Mouse (Mus musculus): ENCODE measurements around the gene Tbx4. TPM values are rescaled to one million over a fixed set of nuclear protein-coding genes. Genes with fewer than 3 reads are reported as not detected.
A peak's percentile ranks its signal among the peaks of the same experiment; 100 is the strongest.

Gene Tbx4
- 3.0 and 3.1 TPM in 2 replicates for polyA plus RNA-seq (2015; fragmentation: Nextera tagmentation; extraction: Ambion mirVana)

- peaks cover 24% of the 10 kb centered on the region for H3K4me1 ChIP-seq
- H3K36me3 ChIP-seq = no peaks in the 10 kb centered on the region
- peak within 1 kb of the TSS; percentile 15 for H3K4me3 ChIP-seq
- ATAC-seq (ENCODE audit: insufficient number of reproducible peaks, insufficient read depth, low FRiP score, low TSS enrichment, low read depth) = no peak
- no peak within 1 kb of the TSS for H3K9ac ChIP-seq
- H3K27me3 ChIP-seq = peaks cover 78% of the 10 kb centered on the region
- no peak within 1 kb of the TSS for H3K27ac ChIP-seq
- WGBS = 18% methylated on average over 21 of the region's 28 CpGs
- no peaks in the 10 kb centered on the region for H3K9me3 ChIP-seq
- H3K4me2 ChIP-seq = peak within 1 kb of the TSS; percentile 33
Observed at GRCm38 (mm10) chr11:85885665-85886428, at the start of gene Tbx4. Gene Tbx4 (plus strand): TSS chr11:85886422.

GRCm38 (mm10) chr11:85836523-85837290, 49.5 kb upstream of the Tbx4 start:
- Histone ChIP-seq H3K27ac (peak overlapping the region; percentile 99), H3K36me3 (peaks cover 42% of the 10 kb centered on the region), H3K4me3 (peak overlapping the region; percentile 88), H3K27me3 (peaks cover 46% of the 10 kb centered on the region), H3K9ac (peak overlapping the region; percentile 100), H3K4me2 (peak overlapping the region; percentile 86), H3K4me1 (peaks cover 41% of the 10 kb centered on the region), H3K9me3 (no peaks in the 10 kb centered on the region)
- WGBS = 4% methylated on average over 32 of the region's 32 CpGs
- no peak for ATAC-seq (ENCODE audit: insufficient number of reproducible peaks, insufficient read depth, low FRiP score, low TSS enrichment, low read depth)

- H3K4me1 ChIP-seq = peaks cover 44% of the 10 kb centered on the region
- peak overlapping the region; percentile 86 for H3K4me2 ChIP-seq
- no peaks in the 10 kb centered on the region for H3K9me3 ChIP-seq
- ATAC-seq (ENCODE audit: insufficient number of reproducible peaks, insufficient read depth, low FRiP score, low TSS enrichment, low read depth) = no peak
- peaks cover 44% of the 10 kb centered on the region for H3K36me3 ChIP-seq
- peaks cover 46% of the 10 kb centered on the region for H3K27me3 ChIP-seq
- H3K4me3 ChIP-seq = peak overlapping the region; percentile 88
- H3K27ac ChIP-seq = peak overlapping the region; percentile 99
- H3K9ac ChIP-seq = peak overlapping the region; percentile 100
- 2% methylated on average over 18 of the region's 18 CpGs for WGBS
Observed at GRCm38 (mm10) chr11:85837291-85837647, 49.0 kb upstream of the Tbx4 start.

GRCm38 (mm10) chr11:85837648-85838423, 48.4 kb upstream of the Tbx4 start:
- Histone ChIP-seq H3K4me1 (peaks cover 49% of the 10 kb centered on the region), H3K9ac (peak overlapping the region; percentile 100), H3K4me2 (peak overlapping the region; percentile 86), H3K36me3 (peaks cover 49% of the 10 kb centered on the region), H3K27me3 (peaks cover 46% of the 10 kb centered on the region), H3K4me3 (peak overlapping the region; percentile 88), H3K9me3 (no peaks in the 10 kb centered on the region), H3K27ac (peak overlapping the region; percentile 99)
- no peak for ATAC-seq (ENCODE audit: insufficient number of reproducible peaks, insufficient read depth, low FRiP score, low TSS enrichment, low read depth)
- WGBS = under 1% methylated on average over 65 of the region's 67 CpGs

- 5% methylated on average over 20 of the region's 20 CpGs for WGBS
- Histone ChIP-seq H3K27ac (peak overlapping the region; percentile 99), H3K4me1 (peaks cover 57% of the 10 kb centered on the region), H3K4me2 (peak overlapping the region; percentile 86), H3K27me3 (peaks cover 46% of the 10 kb centered on the region), H3K9me3 (no peaks in the 10 kb centered on the region), H3K4me3 (peak overlapping the region; percentile 88), H3K36me3 (peaks cover 51% of the 10 kb centered on the region), H3K9ac (peak overlapping the region; percentile 100)
- ATAC-seq (ENCODE audit: insufficient number of reproducible peaks, insufficient read depth, low FRiP score, low TSS enrichment, low read depth) = no peak
Observed at GRCm38 (mm10) chr11:85838424-85839257, 47.6 kb upstream of the Tbx4 start.

- Histone ChIP-seq H3K9me3 (no peaks in the 10 kb centered on the region), H3K4me3 (peak overlapping the region; percentile 88), H3K27me3 (peaks cover 46% of the 10 kb centered on the region), H3K9ac (peak overlapping the region; percentile 100), H3K36me3 (peaks cover 51% of the 10 kb centered on the region), H3K4me2 (peak overlapping the region; percentile 86), H3K4me1 (peaks cover 63% of the 10 kb centered on the region), H3K27ac (peak overlapping the region; percentile 99)
- ATAC-seq (ENCODE audit: insufficient number of reproducible peaks, insufficient read depth, low FRiP score, low TSS enrichment, low read depth) = no peak
- WGBS = 9% methylated on average over 7 of the region's 7 CpGs
Observed at GRCm38 (mm10) chr11:85839258-85840030, 46.8 kb upstream of the Tbx4 start.

GRCm38 (mm10) chr11:85840031-85840802, 46.0 kb upstream of the Tbx4 start:
- ATAC-seq (ENCODE audit: insufficient number of reproducible peaks, insufficient read depth, low FRiP score, low TSS enrichment, low read depth) = no peak
- peak overlapping the region; percentile 100 for H3K9ac ChIP-seq
- WGBS = 4% methylated on average over 27 of the region's 27 CpGs
- peaks cover 47% of the 10 kb centered on the region for H3K27me3 ChIP-seq
- peaks cover 49% of the 10 kb centered on the region for H3K36me3 ChIP-seq
- H3K4me3 ChIP-seq = peak overlapping the region; percentile 88
- no peaks in the 10 kb centered on the region for H3K9me3 ChIP-seq
- H3K4me2 ChIP-seq = peak overlapping the region; percentile 86
- peak overlapping the region; percentile 99 for H3K27ac ChIP-seq
- H3K4me1 ChIP-seq = peaks cover 69% of the 10 kb centered on the region

- peaks cover 43% of the 10 kb centered on the region for H3K27me3 ChIP-seq
- peaks cover 47% of the 10 kb centered on the region for H3K36me3 ChIP-seq
- ATAC-seq (ENCODE audit: insufficient number of reproducible peaks, insufficient read depth, low FRiP score, low TSS enrichment, low read depth) = no peak
- peak overlapping the region; percentile 99 for H3K27ac ChIP-seq
- H3K4me3 ChIP-seq = peak overlapping the region; percentile 88
- H3K4me1 ChIP-seq = peaks cover 72% of the 10 kb centered on the region
- H3K9me3 ChIP-seq = no peaks in the 10 kb centered on the region
- 4% methylated on average over 21 of the region's 21 CpGs for WGBS
- H3K4me2 ChIP-seq = peak overlapping the region; percentile 86
- peak overlapping the region; percentile 100 for H3K9ac ChIP-seq
Observed at GRCm38 (mm10) chr11:85840803-85841145, 45.4 kb upstream of the Tbx4 start.

- Histone ChIP-seq H3K9me3 (no peaks in the 10 kb centered on the region), H3K27ac (peak overlapping the region; percentile 99), H3K9ac (peak overlapping the region; percentile 100), H3K4me1 (peaks cover 72% of the 10 kb centered on the region), H3K4me3 (peak overlapping the region; percentile 88), H3K36me3 (peaks cover 42% of the 10 kb centered on the region), H3K4me2 (peak overlapping the region; percentile 86), H3K27me3 (peaks cover 39% of the 10 kb centered on the region)
- ATAC-seq (ENCODE audit: insufficient number of reproducible peaks, insufficient read depth, low FRiP score, low TSS enrichment, low read depth) = no peak
- 7% methylated on average over 8 of the region's 8 CpGs for WGBS
Observed at GRCm38 (mm10) chr11:85841211-85841681, 45.0 kb upstream of the Tbx4 start.

Measured in embryonic facial prominence, embryonic 13.5 days (tissue).